Mouse (Mus musculus) MEL (cell line): ENCODE results near the gene Tmem230.

Source experiments
- CHD1 ChIP-seq: IDR thresholded peaks from 2 replicates; pipeline ENCODE4 v1.6.1; 2012; ENCODE audit warnings: low read depth, mild to moderate bottlenecking, inconsistent platforms, low read length, improper control_type of control experiment
- CHD2 ChIP-seq: IDR thresholded peaks from 2 replicates; pipeline ENCODE4 v1.6.1; 2011; ENCODE audit warnings: low read length, improper control_type of control experiment
- CTCF ChIP-seq, 3 experiments: IDR thresholded peaks in 2 of 3; conservative IDR thresholded peaks in 1 of 3; 2 replicates each; pipeline ENCODE4 v1.5.1; 2011 to 2012; ENCODE audit warnings: low read length in 3 of 3, low read depth in 2 of 3, mild to moderate bottlenecking in 2 of 3, improper control_type of control experiment in 1 of 3, inconsistent platforms in 1 of 3, mixed read lengths in 1 of 3, moderate library complexity in 1 of 3; ENCODE audit not compliant: control insufficient read depth in 1 of 3, insufficient read depth in 1 of 3, poor library complexity in 1 of 3, severe bottlenecking in 1 of 3
- EP300 ChIP-seq, 2 experiments: IDR thresholded peaks; 2 replicates each; pipeline ENCODE4 v1.6.1; 2011; ENCODE audit warnings: improper control_type of control experiment in 2 of 2, low read length in 2 of 2, low read depth in 1 of 2, mild to moderate bottlenecking in 1 of 2
- JUND ChIP-seq: IDR thresholded peaks from 2 replicates; pipeline ENCODE4 v1.6.1; 2011; ENCODE audit warnings: low read depth, mild to moderate bottlenecking, improper control_type of control experiment, low read length
- MEF2A ChIP-seq: IDR thresholded peaks from 2 replicates; pipeline ENCODE4 v1.6.1; 2014; ENCODE audit warnings: low read depth, mild to moderate bottlenecking, inconsistent platforms, low read length, improper control_type of control experiment; ENCODE audit not compliant: poor library complexity, insufficient replicate concordance, severe bottlenecking; ENCODE audit errors: extremely low read depth
- NRF1 ChIP-seq: IDR thresholded peaks from 2 replicates; pipeline ENCODE4 v1.6.1; 2014; ENCODE audit warnings: low read depth, mild to moderate bottlenecking, inconsistent platforms, low read length, improper control_type of control experiment, moderate library complexity; ENCODE audit not compliant: poor library complexity, insufficient read depth, severe bottlenecking
- POLR2A ChIP-seq, 2 experiments: IDR thresholded peaks; 2 replicates each; pipeline ENCODE4 v1.6.1; 2011 to 2012; ENCODE audit warnings: low read length in 2 of 2, mild to moderate bottlenecking in 2 of 2, control low read depth in 1 of 2, improper control_type of control experiment in 1 of 2, low read depth in 1 of 2, moderate library complexity in 1 of 2; ENCODE audit not compliant: control insufficient read depth in 1 of 2, insufficient read depth in 1 of 2, poor library complexity in 1 of 2
- RCOR1 ChIP-seq: IDR thresholded peaks from 2 replicates; pipeline ENCODE4 v1.6.1; 2012; ENCODE audit warnings: low read depth, mild to moderate bottlenecking, inconsistent platforms, low read length, improper control_type of control experiment
- USF2 ChIP-seq, 2 experiments: IDR thresholded peaks; 2 replicates each; pipeline ENCODE4 v1.6.1; 2011 to 2012; ENCODE audit warnings: improper control_type of control experiment in 2 of 2, low read length in 2 of 2, borderline replicate concordance in 1 of 2, inconsistent platforms in 1 of 2, low read depth in 1 of 2, mild to moderate bottlenecking in 1 of 2; ENCODE audit not compliant: insufficient read depth in 1 of 2
- ZC3H11A ChIP-seq: IDR thresholded peaks from 2 replicates; pipeline ENCODE4 v1.6.1; 2012; ENCODE audit warnings: low read depth, mild to moderate bottlenecking, inconsistent platforms, low read length, improper control_type of control experiment

DNA sequence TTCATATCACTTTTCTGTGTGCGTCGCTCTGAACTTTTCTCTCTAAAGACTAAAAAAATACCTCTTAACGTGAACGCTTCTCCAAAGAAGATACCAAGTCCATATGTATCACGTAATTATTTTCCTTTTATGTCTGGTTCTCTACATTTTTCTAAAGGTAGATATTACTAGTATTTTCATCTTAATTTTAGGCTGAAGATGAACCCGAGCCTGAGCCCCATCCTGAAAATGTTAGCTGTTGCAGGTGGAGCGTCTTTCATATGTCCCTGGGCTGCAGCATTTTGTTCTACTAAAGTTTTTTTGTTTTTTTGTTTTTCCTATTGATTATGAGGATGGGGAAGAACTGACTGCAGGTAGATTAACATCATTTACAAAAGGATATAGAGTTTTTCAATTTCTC is 6.0 kb upstream of the Tmem230 start:
- TF ChIP-seq NRF1, result no peak
- no peak for TF ChIP-seq CTCF (IDR thresholded peaks at IDR 0.05 in 2 of 3, conservative IDR thresholded peaks at IDR 0.05 in 1 of 3; ENCODE audit: control insufficient read depth in 1 of 3, insufficient read depth in 1 of 3, low read depth in 2 of 3, low read length in 3 of 3, poor library complexity in 1 of 3, severe bottlenecking in 1 of 3)
- TF ChIP-seq CHD1, result no peak
- TF ChIP-seq CHD2, result no peak
- no peak for TF ChIP-seq USF2 (IDR thresholded peaks at IDR 0.05; ENCODE audit: borderline replicate concordance in 1 of 2, insufficient read depth in 1 of 2, low read depth in 1 of 2, low read length in 2 of 2)
- no peak for TF ChIP-seq MEF2A
- TF ChIP-seq JUND, result no peak
- no peak for TF ChIP-seq POLR2A (IDR thresholded peaks at IDR 0.05; ENCODE audit: control insufficient read depth in 1 of 2, insufficient read depth in 1 of 2, low read depth in 1 of 2, low read length in 2 of 2, poor library complexity in 1 of 2)
- TF ChIP-seq EP300 (IDR thresholded peaks at IDR 0.05; ENCODE audit: low read depth in 1 of 2, low read length in 2 of 2), result no peak
- TF ChIP-seq ZC3H11A, result no peak
- TF ChIP-seq RCOR1, result no peak
